Mouse (Mus musculus) erythroblast, embryonic 14.5 days (primary cell): ENCODE data around the gene Gm20431.

ENCODE experiments used
- GATA1 ChIP-seq: IDR thresholded peaks from 2 replicates; pipeline ENCODE4 v1.6.1; 2012; ENCODE audit warnings: low read length, inconsistent platforms, mixed read lengths
- TAL1 ChIP-seq: IDR thresholded peaks from 3 replicates; pipeline ENCODE4 v1.6.1; 2012; ENCODE audit warnings: low read length, inconsistent platforms, mixed read lengths

- TF ChIP-seq GATA1 (no peak), TAL1 (no peak)
These were observed 96.6 kb downstream of the Gm20431 start for GRCm38 (mm10) chr2:167564551-167565311.
